Mouse (Mus musculus) heart, postnatal 0 days (tissue): ENCODE measurements around the gene Erg.

ENCODE experiments used
- CTCF ChIP-seq: IDR thresholded peaks from 2 replicates; pipeline ENCODE4 v1.5.1; 2016; ENCODE audit warnings: antibody characterized with exemption, control low read depth, low read depth
- EP300 ChIP-seq: IDR thresholded peaks from 2 replicates; pipeline ENCODE4 v1.6.1; 2016; ENCODE audit warnings: antibody characterized with exemption, low read depth

DNA sequence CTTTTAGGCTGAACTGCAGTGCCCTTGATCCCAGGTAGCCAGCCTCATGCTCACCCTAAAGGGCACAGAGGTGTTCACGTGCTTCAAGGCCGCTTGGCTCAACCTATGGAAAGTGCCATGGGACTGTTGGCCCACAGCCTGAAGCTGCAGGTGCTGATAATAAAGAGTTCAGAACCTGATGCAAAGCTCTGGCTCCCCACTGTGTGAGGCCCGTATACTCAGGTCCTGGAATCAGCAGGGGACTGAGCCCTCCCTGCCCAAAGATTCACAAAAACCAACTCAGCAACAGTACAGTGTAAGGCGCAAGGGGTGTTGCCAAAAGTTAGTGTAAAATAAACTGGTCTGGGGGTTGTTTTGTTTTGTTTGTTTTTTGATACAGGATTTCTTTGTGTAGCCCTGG lies 36.7 kb upstream of the Erg start:
- TF ChIP-seq EP300 (no peak), CTCF (no peak)
